Mouse (Mus musculus): ENCODE data around the gene Rapgef2. TPM values are rescaled to one million over a fixed set of nuclear protein-coding genes. Genes with fewer than 3 reads are reported as not detected.

The Rapgef2 gene
- total and polyA plus RNA-seq, 2 experiments from 2014 or later, result 9.6 to 56.9 TPM

- 98% methylated on average over 3 of the region's 3 CpGs for WGBS
- no peaks in the 10 kb centered on the region for H3K36me3 ChIP-seq (ENCODE audit: insufficient read depth, low read length)
- no peaks in the 10 kb centered on the region for H3K9me3 ChIP-seq (ENCODE audit: low read length)
- no peak for ATAC-seq (ENCODE audit: low FRiP score)
- H3K27me3 ChIP-seq (ENCODE audit: insufficient read depth, low read length), result no peaks in the 10 kb centered on the region
- H3K4me1 ChIP-seq (ENCODE audit: insufficient read depth, low read length), result no peaks in the 10 kb centered on the region
- no peak overlapping the region for H3K4me3 ChIP-seq (ENCODE audit: low read depth, low read length)
- TF ChIP-seq CTCF (IDR thresholded peaks at IDR 0.05), result no peak
- H3K4me2 ChIP-seq (ENCODE audit: low read depth, low read length, poor library complexity, severe bottlenecking), result no peak overlapping the region
- no peak overlapping the region for H3K27ac ChIP-seq (ENCODE audit: low read depth, low read length)
- no peak overlapping the region for H3K9ac ChIP-seq (replicated peaks; ENCODE audit: low read length, poor library complexity, severe bottlenecking)
- no peak for DNase-seq (ENCODE audit: low spot score)
Measured at GRCm38 (mm10) chr3:79254023-79254422, 32.3 kb downstream of the Rapgef2 start.

- no peak overlapping the region for H3K4me3 ChIP-seq (ENCODE audit: low read depth, low read length)
- no peaks in the 10 kb centered on the region for H3K4me1 ChIP-seq (ENCODE audit: insufficient read depth, low read length)
- DNase-seq (ENCODE audit: low spot score) (no peak), ATAC-seq (ENCODE audit: low FRiP score) (no peak)
- H3K27me3 ChIP-seq (ENCODE audit: insufficient read depth, low read length), result no peaks in the 10 kb centered on the region
- 65% methylated on average over 9 of the region's 9 CpGs for WGBS
- H3K36me3 ChIP-seq (ENCODE audit: insufficient read depth, low read length), result no peaks in the 10 kb centered on the region
- no peak overlapping the region for H3K9ac ChIP-seq (replicated peaks; ENCODE audit: low read length, poor library complexity, severe bottlenecking)
- H3K27ac ChIP-seq (ENCODE audit: low read depth, low read length), result no peak overlapping the region
- TF ChIP-seq CTCF (IDR thresholded peaks at IDR 0.05), result no peak
- no peak overlapping the region for H3K4me2 ChIP-seq (ENCODE audit: low read depth, low read length, poor library complexity, severe bottlenecking)
- no peaks in the 10 kb centered on the region for H3K9me3 ChIP-seq (ENCODE audit: low read length)
Measured at GRCm38 (mm10) chr3:79253416-79253815, 32.9 kb downstream of the Rapgef2 start.

- no peak for ATAC-seq (ENCODE audit: low FRiP score)
- Histone ChIP-seq H3K4me2 (ENCODE audit: low read depth, low read length, poor library complexity, severe bottlenecking) (no peak overlapping the region), H3K4me1 (ENCODE audit: insufficient read depth, low read length) (no peaks in the 10 kb centered on the region), H3K36me3 (ENCODE audit: insufficient read depth, low read length) (no peaks in the 10 kb centered on the region), H3K4me3 (ENCODE audit: low read depth, low read length) (no peak overlapping the region), H3K9me3 (ENCODE audit: low read length) (no peaks in the 10 kb centered on the region), H3K27ac (ENCODE audit: low read depth, low read length) (no peak overlapping the region), H3K9ac (replicated peaks; ENCODE audit: low read length, poor library complexity, severe bottlenecking) (no peak overlapping the region), H3K27me3 (ENCODE audit: insufficient read depth, low read length) (no peaks in the 10 kb centered on the region)
- WGBS, result 53% methylated on average over 5 of the region's 5 CpGs
- no peak for TF ChIP-seq CTCF (IDR thresholded peaks at IDR 0.05)
- DNase-seq (ENCODE audit: low spot score), result no peak
Measured at GRCm38 (mm10) chr3:79252921-79253394, 33.4 kb downstream of the Rapgef2 start.

GRCm38 (mm10) chr3:79249955-79250354, 36.4 kb downstream of the Rapgef2 start:
- no peak overlapping the region for H3K27ac ChIP-seq (ENCODE audit: low read depth, low read length)
- no peak overlapping the region for H3K4me3 ChIP-seq (ENCODE audit: low read depth, low read length)
- H3K27me3 ChIP-seq (ENCODE audit: insufficient read depth, low read length), result no peaks in the 10 kb centered on the region
- H3K9ac ChIP-seq (replicated peaks; ENCODE audit: low read length, poor library complexity, severe bottlenecking), result no peak overlapping the region
- 46% methylated on average over 1 of the region's 1 CpGs for WGBS
- no peaks in the 10 kb centered on the region for H3K9me3 ChIP-seq (ENCODE audit: low read length)
- H3K36me3 ChIP-seq (ENCODE audit: insufficient read depth, low read length), result no peaks in the 10 kb centered on the region
- ATAC-seq (ENCODE audit: low FRiP score) (no peak), DNase-seq (ENCODE audit: low spot score) (no peak)
- no peak for TF ChIP-seq CTCF (IDR thresholded peaks at IDR 0.05)
- no peaks in the 10 kb centered on the region for H3K4me1 ChIP-seq (ENCODE audit: insufficient read depth, low read length)
- H3K4me2 ChIP-seq (ENCODE audit: low read depth, low read length, poor library complexity, severe bottlenecking), result no peak overlapping the region

- Histone ChIP-seq H3K27me3 (ENCODE audit: insufficient read depth, low read length) (no peaks in the 10 kb centered on the region), H3K4me3 (ENCODE audit: low read depth, low read length) (no peak overlapping the region), H3K4me1 (ENCODE audit: insufficient read depth, low read length) (no peaks in the 10 kb centered on the region), H3K9me3 (ENCODE audit: low read length) (no peaks in the 10 kb centered on the region), H3K9ac (replicated peaks; ENCODE audit: low read length, poor library complexity, severe bottlenecking) (no peak overlapping the region), H3K36me3 (ENCODE audit: insufficient read depth, low read length) (no peaks in the 10 kb centered on the region), H3K4me2 (ENCODE audit: low read depth, low read length, poor library complexity, severe bottlenecking) (no peak overlapping the region), H3K27ac (ENCODE audit: low read depth, low read length) (no peak overlapping the region)
- no peak for ATAC-seq (ENCODE audit: low FRiP score)
- TF ChIP-seq CTCF (IDR thresholded peaks at IDR 0.05), result no peak
- no peak for DNase-seq (ENCODE audit: low spot score)
- WGBS, result 82% methylated on average over 5 of the region's 5 CpGs
Measured at GRCm38 (mm10) chr3:79248659-79249235, 37.6 kb downstream of the Rapgef2 start.

- WGBS, result 73% methylated on average over 11 of the region's 11 CpGs
- no peaks in the 10 kb centered on the region for H3K4me1 ChIP-seq (ENCODE audit: insufficient read depth, low read length)
- H3K4me3 ChIP-seq (ENCODE audit: low read depth, low read length), result no peak overlapping the region
- no peaks in the 10 kb centered on the region for H3K9me3 ChIP-seq (ENCODE audit: low read length)
- H3K4me2 ChIP-seq (ENCODE audit: low read depth, low read length, poor library complexity, severe bottlenecking), result no peak overlapping the region
- no peak for TF ChIP-seq CTCF (IDR thresholded peaks at IDR 0.05)
- H3K27ac ChIP-seq (ENCODE audit: low read depth, low read length), result no peak overlapping the region
- H3K36me3 ChIP-seq (ENCODE audit: insufficient read depth, low read length), result no peaks in the 10 kb centered on the region
- no peak overlapping the region for H3K9ac ChIP-seq (replicated peaks; ENCODE audit: low read length, poor library complexity, severe bottlenecking)
- ATAC-seq (ENCODE audit: low FRiP score) (no peak), DNase-seq (ENCODE audit: low spot score) (no peak)
- H3K27me3 ChIP-seq (ENCODE audit: insufficient read depth, low read length), result no peaks in the 10 kb centered on the region
Measured at GRCm38 (mm10) chr3:79248208-79248607, 38.1 kb downstream of the Rapgef2 start.

All from midbrain, postnatal 0 days (tissue).